Mouse (Mus musculus): ENCODE data around the gene Itga11.

The Itga11 gene

DNA sequence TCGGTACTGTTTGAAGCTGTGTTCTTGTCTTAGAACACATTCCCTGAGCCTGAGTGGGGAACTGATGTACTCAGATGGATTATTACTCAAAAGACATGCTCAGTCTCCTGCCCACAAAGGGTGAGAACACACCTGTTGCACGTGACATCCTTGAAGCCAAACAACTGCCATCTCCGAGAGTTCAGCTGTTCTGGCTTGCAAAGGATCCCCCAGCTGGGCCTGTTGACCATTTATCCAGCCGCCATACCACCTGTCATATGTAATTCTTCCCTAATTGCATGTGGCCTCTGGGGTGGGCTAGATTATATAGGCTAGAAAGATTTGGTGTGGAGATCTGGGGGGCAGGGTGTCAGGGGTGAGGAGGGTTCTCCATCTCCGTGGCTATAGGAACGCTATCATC is 143.2 kb downstream of the Itga11 start:
- DNase-seq: no peak

DNA sequence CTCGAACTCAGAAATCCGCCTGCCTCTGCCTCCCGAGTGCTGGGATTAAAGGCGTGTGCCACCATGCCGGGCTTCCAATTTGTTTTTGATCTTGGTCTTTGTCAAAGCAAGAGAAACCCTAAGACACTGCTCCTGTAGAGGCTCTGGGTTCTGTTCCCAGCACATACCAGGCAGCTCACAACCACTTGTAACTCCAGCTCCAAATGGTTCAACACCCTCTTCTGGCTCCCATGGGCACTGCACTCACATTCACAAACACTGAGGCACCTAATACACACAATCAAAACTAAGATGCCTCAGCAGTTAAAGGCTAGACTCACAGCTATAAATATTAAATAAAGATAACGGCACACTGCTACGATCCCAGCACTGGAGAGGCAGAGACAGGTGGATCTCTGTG is 144.2 kb downstream of the Itga11 start:
- DNase-seq: no peak

- DNase-seq: no peak
Measured at GRCm38 (mm10) chr9:62825791-62826393, 148.3 kb downstream of the Itga11 start.

DNA sequence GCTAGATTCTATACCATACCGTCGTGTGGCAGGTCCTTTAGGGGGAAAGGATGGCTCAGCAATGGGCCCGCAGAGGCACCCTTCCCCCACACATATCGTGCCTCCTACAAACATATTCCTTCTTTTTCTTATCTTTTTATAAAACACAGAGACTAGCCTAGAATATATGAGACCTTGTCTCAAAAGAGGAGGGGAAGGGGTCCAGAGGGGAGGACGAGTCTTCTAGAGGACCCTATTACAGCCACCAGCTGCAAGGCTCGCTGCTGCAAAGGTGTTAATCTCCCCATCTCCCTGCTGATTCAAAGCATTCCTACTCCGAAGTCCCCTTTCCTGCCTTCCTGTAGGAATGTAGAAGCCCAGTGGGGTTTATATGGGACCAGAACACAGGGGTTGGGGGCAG is 148.8 kb downstream of the Itga11 start:
- DNase-seq: no peak

DNA sequence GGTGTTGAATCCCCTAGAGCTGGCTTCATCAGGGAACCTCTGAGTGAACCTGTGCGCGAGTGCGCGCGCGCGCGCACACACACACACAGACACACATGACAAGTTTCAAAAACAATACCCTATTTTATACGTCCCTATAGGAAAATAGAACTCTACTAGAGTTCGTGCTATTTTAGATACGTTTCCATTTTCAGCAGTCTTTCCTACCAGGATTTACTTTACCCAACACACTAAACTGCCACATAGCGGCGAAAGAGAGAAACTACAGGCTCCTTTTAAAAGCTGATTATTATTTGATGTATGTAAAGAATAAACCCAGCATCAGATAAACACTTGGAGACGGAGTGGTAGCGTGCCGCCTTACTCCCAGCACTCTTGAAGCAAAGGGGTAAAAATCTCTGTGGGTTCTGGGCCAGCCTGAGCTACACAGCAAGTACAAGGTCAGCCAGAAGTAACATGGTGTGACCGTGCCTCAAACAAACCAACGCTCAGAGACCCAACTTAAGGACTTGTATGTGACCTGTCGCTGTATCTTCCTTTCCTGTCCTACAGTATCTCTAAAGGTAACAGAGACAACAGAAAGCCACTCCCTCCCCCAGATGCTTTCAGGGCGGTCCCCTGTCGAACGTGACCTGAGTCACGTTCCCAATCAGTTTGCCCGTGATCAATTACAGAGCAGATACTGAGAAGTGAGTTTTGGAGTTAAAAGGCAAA is 150.5 kb downstream of the Itga11 start:
- no peak for DNase-seq

DNA sequence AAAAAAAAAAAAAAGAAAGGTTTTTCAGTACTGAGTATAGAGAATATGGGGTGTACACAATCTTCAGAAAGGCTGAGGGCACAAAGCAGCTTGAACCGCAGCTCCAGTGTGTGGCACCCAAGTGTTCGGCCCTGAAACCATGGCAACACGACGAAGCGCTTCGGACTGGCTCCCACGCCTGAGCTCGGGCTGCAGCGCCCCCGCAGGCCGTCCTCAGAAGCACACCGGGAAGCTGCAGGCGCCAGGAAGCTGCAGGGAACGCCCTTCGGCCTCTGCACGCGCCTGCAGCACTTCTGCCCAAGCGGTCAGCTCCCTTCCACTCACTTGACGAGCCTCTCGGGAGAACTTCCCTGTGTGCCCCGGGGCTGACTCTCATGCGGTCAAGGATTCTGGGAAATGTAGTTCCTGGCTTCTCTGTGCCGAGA is 151.0 kb downstream of the Itga11 start:
- DNase-seq: peak; percentile 91

GRCm38 (mm10) chr9:62829877-62830276 is 152.3 kb downstream of the Itga11 start:
- no peak for DNase-seq

Data from cerebellum, adult 8-10 months (tissue).